Mouse (Mus musculus): ENCODE measurements at regions not wholly inside any gene's neighbourhood (a gene's known extent, or its start where the extent isn't known, plus 50 kb on each side); places are given as distances from the start of the nearest gene placed in this dataset.
"Not testable (repeated sequence)": the region's sequence is repeated elsewhere in the genome, so short reads cannot be mapped to it uniquely, and the experiment has no call there.

DNA sequence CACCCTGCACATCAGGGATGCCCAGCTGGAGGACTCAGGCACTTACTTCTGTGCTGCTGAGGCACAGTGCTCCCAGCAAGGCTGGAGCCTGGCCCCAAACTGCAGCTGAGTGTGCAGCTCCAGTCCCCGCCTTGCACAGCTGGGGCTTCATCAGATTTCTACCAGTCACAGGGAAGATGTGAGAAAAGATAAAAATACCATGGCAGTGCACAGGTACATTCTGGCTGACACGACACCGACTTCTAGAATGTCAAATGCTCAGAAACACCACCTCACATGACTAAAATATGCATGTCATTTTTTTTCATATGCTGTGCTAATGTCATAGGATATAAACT lies 495.7 kb upstream of the Olfr1507 start:
- TF ChIP-seq POLR2A (IDR thresholded peaks at IDR 0.05; ENCODE audit: low read depth, low read length); CTCF (conservative IDR thresholded peaks at IDR 0.05; ENCODE audit: insufficient read depth, insufficient read length, low read depth, low read length): not testable (repeated sequence)

Data from kidney, adult 2 months (tissue).